ENCODE assay signal across 12 mouse cellular contexts in the genomic region with DNA sequence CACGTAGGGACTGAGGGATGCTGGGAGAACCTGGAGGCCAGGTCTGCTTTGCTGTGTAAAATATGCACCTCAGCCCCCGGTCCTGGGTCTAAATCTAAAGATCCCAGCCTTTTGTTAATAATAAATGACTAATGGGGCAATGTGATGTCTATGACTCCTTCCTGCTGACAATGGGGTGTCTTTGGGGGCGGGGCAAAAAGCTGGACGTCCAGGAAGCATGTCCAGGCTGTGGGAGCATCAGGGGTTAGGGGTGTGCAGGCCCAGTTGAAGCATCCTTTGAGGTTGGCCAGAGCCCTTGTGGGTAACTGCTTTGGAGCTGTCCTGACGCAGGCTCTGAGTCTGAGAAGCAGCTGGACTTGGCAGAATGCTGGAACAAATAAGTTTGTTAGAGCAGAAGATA. TPM values are rescaled to one million over a fixed set of nuclear protein-coding genes. Genes with fewer than 3 reads are reported as not detected.
DNase-seq lines count a peak whose midpoint lies in the region; ATAC-seq and TF ChIP-seq lines count a peak whose summit lies in the region.
"Had no signal": no experiment of that assay in that cellular context is flagged by ENCODE, and none has a peak within 500 bp of the region (broad histone marks: within the 10 kb centered on the region; RNA-seq: fewer than 3 reads in every experiment).

No protein-coding gene starts in this region.

- no peak overlapping the region for H3K4me3 ChIP-seq in heart, postnatal 0 days (ENCODE audit: low read depth, low read length)
- H3K4me3 ChIP-seq in embryonic facial prominence, embryonic 15.5 days (replicated peaks) = no peak overlapping the region
- no peak overlapping the region for H3K4me3 ChIP-seq in midbrain, embryonic 13.5 days (replicated peaks)
- H3K4me3 ChIP-seq: limb, embryonic 12.5 days had no signal

- H3K4me1 ChIP-seq in heart, postnatal 0 days (ENCODE audit: control insufficient read depth, insufficient read depth) = peaks cover 22% of the 10 kb centered on the region
- H3K4me1 ChIP-seq in embryonic facial prominence, embryonic 15.5 days = peaks cover 22% of the 10 kb centered on the region
- H3K4me1 ChIP-seq in midbrain, embryonic 13.5 days (replicated peaks) = peaks cover 22% of the 10 kb centered on the region

- no peak for TF ChIP-seq CTCF in heart, postnatal 0 days (IDR thresholded peaks at IDR 0.05; ENCODE audit: low read depth)

- H3K9me3 ChIP-seq in heart, postnatal 0 days (replicated peaks; ENCODE audit: control insufficient read depth, low read length) = no peaks in the 10 kb centered on the region
- no peaks in the 10 kb centered on the region for H3K9me3 ChIP-seq in embryonic facial prominence, embryonic 15.5 days (replicated peaks)
- H3K9me3 ChIP-seq in midbrain, embryonic 13.5 days = no peaks in the 10 kb centered on the region

- peak; percentile 32 to 36 for DNase-seq in cerebellum, postnatal 10 days
- no peak for DNase-seq in cerebellum, postnatal 36 days
- no peak for DNase-seq in heart, postnatal 0 days (ENCODE audit: low spot score)
- DNase-seq in heart, adult 9 months (ENCODE audit: low spot score in 2 of 2) = no peak
- no peak for DNase-seq in ovary, adult 18-20 months (ENCODE audit: low spot score)
- DNase-seq in kidney, postnatal 25 days = no peak
- DNase-seq: adrenal gland, adult 8-10 months; kidney, postnatal 4 days; lung, postnatal 10 days had no signal

- H3K27ac ChIP-seq in heart, postnatal 0 days (ENCODE audit: low read depth) = peak overlapping the region; percentile 92; the same call in 1 of the 2 replicates
- H3K27ac ChIP-seq in embryonic facial prominence, embryonic 15.5 days (replicated peaks) = peak overlapping the region; percentile 93
- H3K27ac ChIP-seq in midbrain, embryonic 13.5 days = peak overlapping the region; percentile 96

- H3K4me2 ChIP-seq in heart, postnatal 0 days (ENCODE audit: low read depth, low read length) = no peak overlapping the region
- no peak overlapping the region for H3K4me2 ChIP-seq in embryonic facial prominence, embryonic 15.5 days (replicated peaks)
- H3K4me2 ChIP-seq in midbrain, embryonic 13.5 days (replicated peaks) = no peak overlapping the region

- ATAC-seq in heart, postnatal 0 days (ENCODE audit: insufficient read depth, low read depth) = no peak
- no peak for ATAC-seq in embryonic facial prominence, embryonic 15.5 days (ENCODE audit: insufficient number of reproducible peaks, low FRiP score, low TSS enrichment, low read depth)
- no peak for ATAC-seq in midbrain, embryonic 13.5 days

- no peaks in the 10 kb centered on the region for H3K27me3 ChIP-seq in heart, postnatal 0 days (ENCODE audit: control insufficient read depth, insufficient read depth, low read length)
- H3K27me3 ChIP-seq in embryonic facial prominence, embryonic 15.5 days = no peaks in the 10 kb centered on the region
- H3K27me3 ChIP-seq in midbrain, embryonic 13.5 days = no peaks in the 10 kb centered on the region
- H3K27me3 ChIP-seq: limb, embryonic 12.5 days had no signal

- TF ChIP-seq EP300 in heart, postnatal 0 days (IDR thresholded peaks at IDR 0.05; ENCODE audit: low read depth) = no peak

- H3K36me3 ChIP-seq in heart, postnatal 0 days (replicated peaks; ENCODE audit: control insufficient read depth, insufficient read depth, low read length) = no peaks in the 10 kb centered on the region
- H3K36me3 ChIP-seq in embryonic facial prominence, embryonic 15.5 days = no peaks in the 10 kb centered on the region
- H3K36me3 ChIP-seq in midbrain, embryonic 13.5 days = no peaks in the 10 kb centered on the region
- H3K36me3 ChIP-seq: limb, embryonic 12.5 days had no signal

- WGBS in heart, postnatal 0 days = 53% methylated on average over 5 of the region's 5 CpGs
- WGBS in embryonic facial prominence, embryonic 15.5 days = 59% methylated on average over 5 of the region's 5 CpGs
- 74% methylated on average over 5 of the region's 5 CpGs for WGBS in midbrain, embryonic 13.5 days

- H3K9ac ChIP-seq in heart, postnatal 0 days (replicated peaks; ENCODE audit: low read depth, low read length) = no peak overlapping the region
- H3K9ac ChIP-seq in embryonic facial prominence, embryonic 15.5 days = no peak overlapping the region
- peak overlapping the region; percentile 66; the same call in 1 of the 2 replicates for H3K9ac ChIP-seq in midbrain, embryonic 13.5 days (replicated peaks)
- H3K9ac ChIP-seq: limb, embryonic 12.5 days had no signal

RNA-seq across cellular contexts. Expression of gene Asprv1, which starts 41.9 kb away (rescaled TPM):
- total RNA-seq in heart, postnatal 0 days (2014; rRNA removed; ENCODE audit: low replicate concordance) = 0.38 and 3.1 TPM in 2 replicates
- 0.32 and 0.36 TPM in 2 replicates for polyA plus RNA-seq in heart, postnatal 0 days (2015; fragmentation: Nextera tagmentation; extraction: Ambion mirVana)
- 318 and 378 TPM in 2 replicates for polyA plus RNA-seq in embryonic facial prominence, embryonic 15.5 days (2015; fragmentation: Nextera tagmentation; extraction: Ambion mirVana)
- polyA plus RNA-seq in midbrain, embryonic 13.5 days (2015; fragmentation: Nextera tagmentation; extraction: Ambion mirVana) = 0.50 and 0.59 TPM in 2 replicates

RNA-seq across cellular contexts. Expression of gene Pcbp1, which starts 59.9 kb away (rescaled TPM):
- total RNA-seq in heart, postnatal 0 days (2014; rRNA removed; ENCODE audit: low replicate concordance) = 46.2 and 55.2 TPM in 2 replicates
- polyA plus RNA-seq in heart, postnatal 0 days (2015; fragmentation: Nextera tagmentation; extraction: Ambion mirVana) = 276 and 285 TPM in 2 replicates
- 497 and 506 TPM in 2 replicates for polyA plus RNA-seq in embryonic facial prominence, embryonic 15.5 days (2015; fragmentation: Nextera tagmentation; extraction: Ambion mirVana)
- polyA plus RNA-seq in midbrain, embryonic 13.5 days (2015; fragmentation: Nextera tagmentation; extraction: Ambion mirVana) = 246 and 342 TPM in 2 replicates

Comparison
In these comparisons a context has a peak if more than half of its experiments do, and no peak if none do; other contexts are left out.
1. DNase-seq: peak in cerebellum, postnatal 10 days (2 of 2); none in cerebellum, postnatal 36 days (0 of 2), heart, postnatal 0 days (single experiment), heart, adult 9 months (0 of 2), ovary, adult 18-20 months (single experiment) and kidney, postnatal 25 days (0 of 2).
2. RNA of gene Asprv1, which starts 41.9 kb away (polyA plus RNA-seq): 318 to 378 TPM in embryonic facial prominence, embryonic 15.5 days; 0.50 to 0.59 TPM in midbrain, embryonic 13.5 days and 0.32 to 0.36 TPM in heart, postnatal 0 days; every median in the first group is over 100 times any median in the second.
3. Peak in every context shown above with its lines, with median percentiles within 50 percentile points of each other: H3K27ac ChIP-seq.